Mouse (Mus musculus) liver, embryonic 14.5 days (tissue): Measurements from ENCODE around the gene Zfp644. TPM values are rescaled to one million over a fixed set of nuclear protein-coding genes. Genes with fewer than 3 reads are reported as not detected.

Source experiments
- ATAC-seq: fragments of 200-750 bp; cut with Nextera tagmentation; 2 replicates; pipeline ENCODE4 v1.8.0; 2017; ENCODE audit warnings: moderate number of reproducible peaks, mild to moderate bottlenecking, moderate library complexity; ENCODE audit not compliant: insufficient read depth
- DNase-seq, 3 experiments: peaks; one replicate each; pipeline ENCODE4 v3.0.0-alpha.2; 2012 to 2013; ENCODE audit warnings: low read depth in 3 of 3, low spot score in 3 of 3
- H3K27ac ChIP-seq: fragments of 300-500 bp; sonication (generic); 2 replicates; pipeline ENCODE4 v1.5.1; 2014; ENCODE audit warnings: moderate library complexity, mild to moderate bottlenecking, control low read depth, inconsistent platforms
- H3K27me3 ChIP-seq: fragments of 300-500 bp; sonication (generic); 2 replicates; pipeline ENCODE4 v1.6.1; 2014; ENCODE audit warnings: mild to moderate bottlenecking, low read length, moderate library complexity; ENCODE audit not compliant: control insufficient read depth, insufficient read depth
- H3K36me3 ChIP-seq: fragments of 300-500 bp; sonication (generic); replicated peaks from 2 replicates; pipeline ENCODE4 v1.6.1; 2014; ENCODE audit warnings: low read depth; ENCODE audit not compliant: control insufficient read depth, insufficient read depth
- H3K4me1 ChIP-seq, 2 experiments: fragments of 200-500 bp in 1 of 2; fragments of 300-500 bp in 1 of 2; sonication (generic) in 1 of 2; replicated peaks; 2 replicates each; pipeline ENCODE4 v1.6.1; 2012 to 2014; ENCODE audit warnings: antibody characterized with exemption in 1 of 2, inconsistent platforms in 1 of 2, low read length in 1 of 2; ENCODE audit not compliant: control insufficient read depth in 2 of 2, insufficient read depth in 2 of 2
- H3K4me2 ChIP-seq: fragments of 300-500 bp; sonication (generic); 2 replicates; pipeline ENCODE4 v1.6.1; 2014; ENCODE audit warnings: low read depth, mild to moderate bottlenecking, control low read depth, moderate library complexity
- H3K4me3 ChIP-seq, 2 experiments: fragments of 200-500 bp in 1 of 2; fragments of 300-500 bp in 1 of 2; sonication (generic) in 1 of 2; 2 replicates each; pipeline ENCODE4 v1.5.1; 2012 to 2014; ENCODE audit warnings: low read depth in 2 of 2, low read length in 2 of 2, mild to moderate bottlenecking in 2 of 2, control low read depth in 1 of 2, inconsistent platforms in 1 of 2, moderate library complexity in 1 of 2; ENCODE audit not compliant: insufficient read depth in 1 of 2
- H3K9ac ChIP-seq: fragments of 300-500 bp; sonication (generic); replicated peaks from 2 replicates; pipeline ENCODE4 v1.6.1; 2014; ENCODE audit warnings: mild to moderate bottlenecking, control low read depth, moderate library complexity
- H3K9me3 ChIP-seq: fragments of 300-500 bp; sonication (generic); 2 replicates; pipeline ENCODE4 v1.6.1; 2016; ENCODE audit warnings: low read length, mixed read lengths; ENCODE audit not compliant: control insufficient read depth
- CTCF ChIP-seq: IDR thresholded peaks from 2 replicates; pipeline ENCODE4 v1.5.1; 2016; ENCODE audit warnings: antibody characterized with exemption, low read depth, control low read depth
- EP300 ChIP-seq: IDR thresholded peaks from 2 replicates; pipeline ENCODE4 v1.6.1; 2016; ENCODE audit warnings: antibody characterized with exemption, low read depth
- WGBS: fragments of 180-500 bp; shearing (Covaris S2); extraction: QIAGEN DNeasy Blood & Tissue Kit; methylation state at CpG from one replicate; pipeline ENCODE4 v1.1.7; 2014; ENCODE audit not compliant: insufficient replicate concordance; 5-methylcytosine and 5-hydroxymethylcytosine counted together
- polyA plus RNA-seq, 2 experiments: library from polyadenylated mRNA; depleted of rRNA in 1 of 2; stranded (reverse) in 1 of 2; unstranded in 1 of 2; fragments of >200 nt; fragmentation: Nextera tagmentation in 1 of 2; extraction: Ambion mirVana in 1 of 2; gene quantifications; 2 replicates each; pipeline versions ENCODE4 v1.2.1 to v1.2.3; 2012 to 2014

The Zfp644 gene
- polyA plus RNA-seq (2012; rRNA removed), result 6.9 and 11.0 TPM in 2 replicates
- 19.4 and 21.8 TPM in 2 replicates for polyA plus RNA-seq (2014; fragmentation: Nextera tagmentation; extraction: Ambion mirVana)

GRCm38 (mm10) chr5:106696396-106697337, at the start of gene Zfp644:
Gene Zfp644 (minus strand): TSS chr5:106697287.
- Histone ChIP-seq H3K36me3 (peaks cover 5% of the 10 kb centered on the region), H3K9ac (peak within 1 kb of the TSS; percentile 79), H3K4me3 (peak within 1 kb of the TSS; percentile 76 to 86), H3K27me3 (no peaks in the 10 kb centered on the region), H3K27ac (peak within 1 kb of the TSS; percentile 68), H3K9me3 (no peaks in the 10 kb centered on the region), H3K4me1 (peaks cover 14 to 26% of the 10 kb centered on the region in 2 experiments), H3K4me2 (peak within 1 kb of the TSS; percentile 87)
- peak; percentile 73 to 84 (median 78) for DNase-seq
- WGBS, result 2% methylated on average over 71 of the region's 71 CpGs
- TF ChIP-seq EP300 (no peak), CTCF (no peak)
- peak; percentile 88 for ATAC-seq

GRCm38 (mm10) chr5:106739716-106740115, 42.6 kb upstream of the Zfp644 start:
- Histone ChIP-seq H3K27me3 (no peaks in the 10 kb centered on the region), H3K36me3 (no peaks in the 10 kb centered on the region), H3K4me1 (no peaks in the 10 kb centered on the region), H3K4me2 (no peak overlapping the region), H3K9ac (no peak overlapping the region), H3K27ac (no peak overlapping the region), H3K4me3 (no peak overlapping the region), H3K9me3 (no peaks in the 10 kb centered on the region)
- TF ChIP-seq CTCF, result no peak
- no peak for TF ChIP-seq EP300
- DNase-seq, result no peak
- WGBS, result 51% methylated on average over 6 of the region's 6 CpGs
- no peak for ATAC-seq

GRCm38 (mm10) chr5:106723487-106723886, 26.4 kb upstream of the Zfp644 start:
- no peaks in the 10 kb centered on the region for H3K27me3 ChIP-seq
- no peak overlapping the region for H3K4me3 ChIP-seq
- DNase-seq (no peak), ATAC-seq (no peak)
- no peak overlapping the region for H3K9ac ChIP-seq
- no peaks in the 10 kb centered on the region for H3K9me3 ChIP-seq
- H3K36me3 ChIP-seq, result no peaks in the 10 kb centered on the region
- H3K27ac ChIP-seq, result no peak overlapping the region
- TF ChIP-seq EP300 (no peak), CTCF (no peak)
- 0 out of 4 replicates have a peak, but pooled peaks cover 0 to 2% of the 10 kb centered on the region in 2 experiments for H3K4me1 ChIP-seq
- WGBS, result 73% methylated on average over 3 of the region's 3 CpGs
- H3K4me2 ChIP-seq, result no peak overlapping the region

GRCm38 (mm10) chr5:106722771-106723170, 25.7 kb upstream of the Zfp644 start:
- no peak overlapping the region for H3K27ac ChIP-seq
- 35% methylated on average over 5 of the region's 5 CpGs for WGBS
- no peak for TF ChIP-seq CTCF
- TF ChIP-seq EP300, result no peak
- H3K9ac ChIP-seq, result no peak overlapping the region
- no peak overlapping the region for H3K4me2 ChIP-seq
- ATAC-seq (no peak), DNase-seq (no peak)
- H3K36me3 ChIP-seq, result no peaks in the 10 kb centered on the region
- no peaks in the 10 kb centered on the region for H3K27me3 ChIP-seq
- H3K4me3 ChIP-seq, result no peak overlapping the region
- no peaks in the 10 kb centered on the region for H3K9me3 ChIP-seq
- H3K4me1 ChIP-seq, result 0 out of 4 replicates have a peak, but pooled peaks cover 0 to 2% of the 10 kb centered on the region in 2 experiments

- TF ChIP-seq CTCF (no peak), EP300 (no peak)
- DNase-seq (no peak), ATAC-seq (no peak)
- whole genome bisulfite sequencing, result 71% methylated on average over 3 of the region's 3 CpGs
- no peak overlapping the region for H3K27ac ChIP-seq
- no peaks in the 10 kb centered on the region for H3K9me3 ChIP-seq
- H3K9ac ChIP-seq, result no peak overlapping the region
- no peaks in the 10 kb centered on the region for H3K27me3 ChIP-seq
- H3K36me3 ChIP-seq, result no peaks in the 10 kb centered on the region
- H3K4me2 ChIP-seq, result no peak overlapping the region
- peaks cover 39 to 50% of the 10 kb centered on the region in 2 experiments for H3K4me1 ChIP-seq
- H3K4me3 ChIP-seq, result no peak overlapping the region
Observed at GRCm38 (mm10) chr5:106711870-106712277, 14.8 kb upstream of the Zfp644 start.
